Mouse (Mus musculus) limb, embryonic 13.5 days (tissue): Measurements from ENCODE around the gene Retreg2. TPM values are rescaled to one million over a fixed set of nuclear protein-coding genes. Genes with fewer than 3 reads are reported as not detected.

Experiments used
- ATAC-seq: fragments of 200-750 bp; cut with Nextera tagmentation; 2 replicates; pipeline ENCODE4 v1.8.0; 2017; ENCODE audit warnings: low read depth, moderate number of reproducible peaks, moderate TSS enrichment; ENCODE audit not compliant: low FRiP score
- H3K27ac ChIP-seq: fragments of 300-500 bp; sonication (generic); 2 replicates; pipeline ENCODE4 v1.5.1; 2015; ENCODE audit warnings: inconsistent platforms, mild to moderate bottlenecking, moderate library complexity
- H3K27me3 ChIP-seq: fragments of 300-500 bp; sonication (generic); 2 replicates; pipeline ENCODE4 v1.6.1; 2015; ENCODE audit warnings: mild to moderate bottlenecking, inconsistent platforms
- H3K36me3 ChIP-seq: fragments of 300-500 bp; sonication (generic); 2 replicates; pipeline ENCODE4 v1.6.1; 2015; ENCODE audit warnings: inconsistent platforms, mild to moderate bottlenecking, moderate library complexity
- H3K4me1 ChIP-seq: fragments of 300-500 bp; sonication (generic); 2 replicates; pipeline ENCODE4 v1.6.1; 2015; ENCODE audit warnings: inconsistent platforms
- H3K4me2 ChIP-seq: fragments of 300-500 bp; sonication (generic); replicated peaks from 2 replicates; pipeline ENCODE4 v1.6.1; 2015; ENCODE audit warnings: inconsistent platforms, mild to moderate bottlenecking, moderate library complexity
- H3K4me3 ChIP-seq: fragments of 300-500 bp; sonication (generic); 2 replicates; pipeline ENCODE4 v1.5.1; 2015; ENCODE audit warnings: moderate library complexity, mild to moderate bottlenecking, inconsistent platforms
- H3K9ac ChIP-seq: fragments of 300-500 bp; sonication (generic); 2 replicates; pipeline ENCODE4 v1.6.1; 2015; ENCODE audit warnings: mild to moderate bottlenecking, inconsistent platforms
- H3K9me3 ChIP-seq: fragments of 300-500 bp; sonication (generic); 2 replicates; pipeline ENCODE4 v1.6.1; 2016; ENCODE audit warnings: inconsistent platforms
- WGBS: fragments of 180-500 bp; shearing (Covaris S2); methylation state at CpG from one replicate; pipeline ENCODE4 v1.1.7; 2015; 5-methylcytosine and 5-hydroxymethylcytosine counted together
- polyA plus RNA-seq: library from polyadenylated mRNA; unstranded; fragments of >200 nt; fragmentation: Nextera tagmentation; extraction: Ambion mirVana; gene quantifications from 2 replicates; pipeline ENCODE4 v1.2.1, GENCODE M21; 2015

Gene Retreg2
- polyA plus RNA-seq, 1 experiment from 2014 or later: 38.3 TPM

- Histone ChIP-seq H3K36me3 (peaks cover 60% of the 10 kb centered on the region), H3K4me1 (peaks cover 32% of the 10 kb centered on the region), H3K4me3 (peak overlapping the region; percentile 88), H3K27ac (peak overlapping the region; percentile 96), H3K4me2 (peak overlapping the region; percentile 95), H3K9ac (peak overlapping the region; percentile 92), H3K27me3 (no peaks in the 10 kb centered on the region), H3K9me3 (no peaks in the 10 kb centered on the region)
- peak; percentile 10; the same call in 1 of the 2 replicates for ATAC-seq
- under 1% methylated on average over 53 of the region's 53 CpGs for WGBS
These were observed 940 bp upstream of the Retreg2 start for GRCm38 (mm10) chr1:75141486-75142190.

GRCm38 (mm10) chr1:75145589-75145988 lies 3.0 kb downstream of the Retreg2 start:
- 93% methylated on average over 3 of the region's 3 CpGs for WGBS
- no peak for ATAC-seq
- H3K27me3 ChIP-seq: no peaks in the 10 kb centered on the region
- H3K9ac ChIP-seq: no peak overlapping the region
- no peak overlapping the region for H3K4me2 ChIP-seq
- H3K36me3 ChIP-seq: peaks cover 61% of the 10 kb centered on the region
- no peak overlapping the region for H3K27ac ChIP-seq
- no peaks in the 10 kb centered on the region for H3K9me3 ChIP-seq
- peaks cover 23% of the 10 kb centered on the region for H3K4me1 ChIP-seq
- H3K4me3 ChIP-seq: no peak overlapping the region

- ATAC-seq: no peak
- Histone ChIP-seq H3K27me3 (no peaks in the 10 kb centered on the region), H3K27ac (no peak overlapping the region), H3K4me2 (no peak overlapping the region), H3K4me3 (no peak overlapping the region), H3K4me1 (peaks cover 14% of the 10 kb centered on the region), H3K9ac (no peak overlapping the region), H3K36me3 (peaks cover 61% of the 10 kb centered on the region), H3K9me3 (no peaks in the 10 kb centered on the region)
- 75% methylated on average over 7 of the region's 7 CpGs for WGBS
These were observed 5.0 kb downstream of the Retreg2 start for GRCm38 (mm10) chr1:75147411-75148135.

DNA sequence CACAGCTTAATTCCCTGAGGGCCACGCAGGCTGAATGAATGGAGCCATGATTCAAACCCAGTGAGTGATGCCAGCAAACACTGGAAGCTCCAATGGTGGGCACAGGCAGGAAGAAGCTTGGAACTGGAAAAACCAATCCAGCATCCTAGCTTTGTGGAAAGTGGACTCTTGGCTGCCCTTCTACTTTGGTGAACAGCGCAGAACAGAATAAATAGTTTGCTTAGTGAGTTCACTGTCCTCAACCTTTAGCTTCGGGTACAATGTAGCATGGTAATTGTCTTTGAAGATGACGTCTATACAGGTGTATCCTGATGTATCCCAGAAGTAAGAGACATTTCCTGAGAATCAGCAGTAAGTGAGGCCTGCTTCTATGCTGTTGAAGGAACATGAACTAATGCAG lies 6.1 kb downstream of the Retreg2 start:
- H3K4me2 ChIP-seq: no peak overlapping the region
- peaks cover 8% of the 10 kb centered on the region for H3K4me1 ChIP-seq
- no peaks in the 10 kb centered on the region for H3K9me3 ChIP-seq
- no peak overlapping the region for H3K27ac ChIP-seq
- H3K4me3 ChIP-seq: no peak overlapping the region
- no peak overlapping the region for H3K9ac ChIP-seq
- no peaks in the 10 kb centered on the region for H3K27me3 ChIP-seq
- 89% methylated on average over 4 of the region's 4 CpGs for WGBS
- H3K36me3 ChIP-seq: peaks cover 61% of the 10 kb centered on the region
- ATAC-seq: no peak

DNA sequence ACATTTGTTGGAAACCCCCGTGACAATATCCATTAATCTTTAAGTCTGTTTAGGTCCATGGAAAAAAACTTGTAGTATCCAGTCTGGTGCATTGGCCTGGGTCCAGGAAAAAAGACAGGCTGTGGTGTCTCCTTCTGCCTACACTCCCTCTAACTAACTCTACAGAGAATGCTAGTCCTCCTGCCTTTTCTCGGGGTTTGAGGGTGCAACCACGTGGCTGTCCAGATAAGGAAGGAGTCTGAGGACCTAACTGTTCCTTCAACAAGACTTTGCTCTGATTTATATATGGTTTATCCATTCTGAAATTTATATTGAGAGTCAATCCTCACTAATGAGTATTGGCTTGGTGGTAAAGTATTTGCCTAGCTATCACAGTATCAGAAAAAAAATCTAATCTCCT lies 13.3 kb downstream of the Retreg2 start:
- Histone ChIP-seq H3K4me3 (no peak overlapping the region), H3K9me3 (no peaks in the 10 kb centered on the region), H3K4me2 (no peak overlapping the region), H3K4me1 (no peaks in the 10 kb centered on the region), H3K36me3 (no peaks in the 10 kb centered on the region), H3K27me3 (no peaks in the 10 kb centered on the region), H3K9ac (no peak overlapping the region), H3K27ac (no peak overlapping the region)
- 67% methylated on average over 3 of the region's 3 CpGs for WGBS
- ATAC-seq: no peak

DNA sequence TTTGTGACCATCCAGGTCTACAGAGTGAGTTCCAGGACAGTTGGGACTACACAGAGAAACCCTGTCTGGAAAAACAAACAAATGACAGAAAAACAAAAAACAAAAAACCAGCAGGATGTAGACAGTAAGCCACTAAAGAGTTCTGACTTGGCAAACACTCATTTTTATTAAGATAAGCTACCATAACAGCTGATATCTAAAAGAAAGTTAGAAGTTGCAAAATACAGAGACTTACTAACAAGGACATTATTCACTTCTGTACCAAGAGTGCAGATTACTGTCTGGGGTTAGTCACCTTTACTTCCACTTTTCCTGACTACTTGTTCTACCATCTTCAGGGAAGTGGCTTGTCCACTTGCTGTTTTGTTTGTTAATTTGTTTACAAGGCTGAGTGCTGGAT lies 16.4 kb downstream of the Retreg2 start:
- Histone ChIP-seq H3K4me1 (no peaks in the 10 kb centered on the region), H3K4me3 (no peak overlapping the region), H3K4me2 (no peak overlapping the region), H3K27me3 (no peaks in the 10 kb centered on the region), H3K27ac (no peak overlapping the region), H3K36me3 (no peaks in the 10 kb centered on the region), H3K9me3 (no peaks in the 10 kb centered on the region), H3K9ac (no peak overlapping the region)
- no peak for ATAC-seq

DNA sequence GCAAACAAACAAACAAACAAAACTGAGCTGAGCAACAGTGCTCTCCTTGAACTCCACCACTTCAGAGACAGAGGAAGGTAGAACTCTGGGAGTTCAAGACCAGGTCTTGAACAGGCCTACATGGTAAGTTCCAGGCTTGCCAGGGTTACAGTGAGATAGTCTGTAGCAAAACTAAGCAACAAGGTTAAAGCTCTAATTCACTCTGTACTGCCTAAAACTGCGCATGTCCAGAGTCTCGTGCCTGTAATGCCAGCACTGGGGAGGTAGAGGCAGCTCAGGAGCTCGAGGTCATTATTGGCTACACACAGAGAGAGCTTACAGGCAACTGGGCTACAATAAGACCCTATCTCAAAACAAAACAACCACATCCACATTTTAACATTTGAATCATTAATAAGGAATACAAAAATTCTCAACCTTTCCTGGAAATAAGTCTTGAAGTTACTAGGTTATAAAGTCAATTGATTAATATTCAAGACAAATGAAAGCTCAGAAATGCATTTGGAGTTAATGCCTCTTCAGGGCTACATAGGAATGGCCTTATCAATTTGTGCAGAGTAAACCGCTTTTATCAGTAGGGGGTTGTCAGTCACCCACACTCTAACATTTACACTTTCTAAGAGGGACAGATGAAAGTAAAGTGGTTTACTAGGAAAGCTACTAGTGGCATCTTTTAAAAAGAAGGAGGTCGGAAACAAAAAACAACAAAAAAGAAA lies 17.1 kb downstream of the Retreg2 start:
- 65% methylated on average over 5 of the region's 5 CpGs for WGBS
- Histone ChIP-seq H3K4me2 (no peak overlapping the region), H3K9me3 (no peaks in the 10 kb centered on the region), H3K36me3 (no peaks in the 10 kb centered on the region), H3K4me1 (no peaks in the 10 kb centered on the region), H3K27me3 (no peaks in the 10 kb centered on the region), H3K9ac (no peak overlapping the region), H3K4me3 (no peak overlapping the region), H3K27ac (no peak overlapping the region)
- no peak for ATAC-seq

- Histone ChIP-seq H3K36me3 (no peaks in the 10 kb centered on the region), H3K9me3 (no peaks in the 10 kb centered on the region), H3K27me3 (no peaks in the 10 kb centered on the region), H3K27ac (no peak overlapping the region), H3K4me2 (no peak overlapping the region), H3K9ac (no peak overlapping the region), H3K4me3 (no peak overlapping the region), H3K4me1 (no peaks in the 10 kb centered on the region)
- WGBS: 73% methylated on average over 4 of the region's 4 CpGs
- no peak for ATAC-seq
These were observed 17.7 kb downstream of the Retreg2 start for GRCm38 (mm10) chr1:75160256-75160617.

GRCm38 (mm10) chr1:75168093-75168471 lies 25.5 kb downstream of the Retreg2 start:
- H3K36me3 ChIP-seq: peaks cover 34% of the 10 kb centered on the region
- H3K4me2 ChIP-seq: peak overlapping the region; percentile 80
- peaks cover 9% of the 10 kb centered on the region for H3K4me1 ChIP-seq
- no peak; the same call in 1 of the 2 replicates for ATAC-seq
- H3K9me3 ChIP-seq: no peaks in the 10 kb centered on the region
- 10% methylated on average over 7 of the region's 7 CpGs for WGBS
- peak overlapping the region; percentile 70 for H3K4me3 ChIP-seq
- H3K9ac ChIP-seq: peak overlapping the region; percentile 70
- H3K27ac ChIP-seq: peak overlapping the region; percentile 86; the same call in 1 of the 2 replicates
- no peaks in the 10 kb centered on the region for H3K27me3 ChIP-seq

- peak within 1 kb of the TSS; percentile 80 for H3K4me2 ChIP-seq
- WGBS: under 1% methylated on average over 57 of the region's 59 CpGs
- H3K4me1 ChIP-seq: peaks cover 9% of the 10 kb centered on the region
- peak within 1 kb of the TSS; percentile 86 for H3K27ac ChIP-seq
- H3K36me3 ChIP-seq: peaks cover 41% of the 10 kb centered on the region
- H3K9ac ChIP-seq: peak within 1 kb of the TSS; percentile 70
- no peaks in the 10 kb centered on the region for H3K27me3 ChIP-seq
- peak within 1 kb of the TSS; percentile 70 for H3K4me3 ChIP-seq
- no peaks in the 10 kb centered on the region for H3K9me3 ChIP-seq
- ATAC-seq: peak; percentile 98
These were observed 26.2 kb downstream of the Retreg2 start, which contains the start of gene Zfand2b for GRCm38 (mm10) chr1:75168472-75169464. Gene Zfand2b, plus strand, starts transcription at chr1:75168646.

DNA sequence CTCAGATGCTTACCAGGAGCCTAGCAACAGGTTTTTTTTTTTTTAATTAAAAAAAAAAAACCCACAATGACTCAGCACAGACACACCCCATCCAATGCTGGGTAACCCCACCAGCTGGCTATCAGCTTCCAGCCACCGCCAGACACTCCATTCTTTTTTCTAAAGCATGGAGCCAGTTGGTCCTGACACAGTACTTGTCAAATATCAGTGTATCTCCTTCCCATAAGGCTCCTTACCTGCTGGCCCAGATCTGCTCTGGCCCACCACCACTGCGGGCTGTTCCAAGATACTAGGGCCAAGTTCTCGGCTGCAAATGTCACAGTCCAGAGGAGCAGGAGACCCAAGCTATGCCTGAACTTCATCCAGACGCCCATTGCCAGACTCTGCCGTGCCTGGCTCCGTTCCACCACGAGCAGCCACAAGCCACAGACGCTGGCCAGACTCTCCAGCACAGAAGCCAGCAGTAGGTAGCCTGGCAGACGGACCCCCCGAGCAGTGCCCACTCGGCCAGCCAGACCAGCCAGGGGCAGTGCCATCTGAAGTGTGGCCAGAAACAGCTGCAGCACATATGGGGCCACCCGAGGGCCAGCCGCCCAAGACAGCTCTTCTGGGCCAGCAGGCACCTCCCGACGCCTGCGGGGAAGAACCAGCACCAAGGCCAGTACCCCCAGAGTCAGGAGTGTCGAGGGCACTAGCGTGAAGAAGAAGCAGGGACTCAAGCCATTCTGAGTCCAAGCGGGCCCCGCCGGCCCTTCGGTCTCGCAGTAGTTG lies 36.9 kb downstream of the Retreg2 start:
- no peaks in the 10 kb centered on the region for H3K9me3 ChIP-seq
- peak overlapping the region; percentile 63 for H3K4me3 ChIP-seq
- H3K4me1 ChIP-seq: peaks cover 18% of the 10 kb centered on the region
- no peak overlapping the region for H3K27ac ChIP-seq
- peak overlapping the region; percentile 78 for H3K9ac ChIP-seq
- H3K36me3 ChIP-seq: peaks cover 68% of the 10 kb centered on the region
- WGBS: 9% methylated on average over 23 of the region's 23 CpGs
- H3K27me3 ChIP-seq: no peaks in the 10 kb centered on the region
- peak; percentile 38 for ATAC-seq
- peak overlapping the region; percentile 100 for H3K4me2 ChIP-seq
